ENCODE assay signal across 8 mouse cellular contexts in genomic region chr9:123678327-123679105, GRCm38 (mm10). TPM values are rescaled to one million over a fixed set of nuclear protein-coding genes. Genes with fewer than 3 reads are reported as not detected.
A peak's percentile ranks its signal among the peaks of the same experiment; 100 is the strongest.
DNase-seq lines count a peak whose midpoint lies in the region; ATAC-seq lines count a peak whose summit lies in the region.

Ccr9 (plus strand) TSS chr9:123678439.
Slc6a20a (minus strand) TSS chr9:123678885.

- H3K4me3 ChIP-seq in intestine, embryonic 16.5 days (ENCODE audit: low read length): peak within 1 kb of the TSS; percentile 61
- peak within 1 kb of the TSS; percentile 79 for H3K4me3 ChIP-seq in liver, embryonic 16.5 days (ENCODE audit: low read depth, low read length)
- peak within 1 kb of the TSS; percentile 41 for H3K4me3 ChIP-seq in neural tube, embryonic 13.5 days

- peak within 1 kb of the TSS; percentile 80 for H3K4me2 ChIP-seq in intestine, embryonic 16.5 days (ENCODE audit: low read depth, low read length)
- H3K4me2 ChIP-seq in liver, embryonic 16.5 days (ENCODE audit: low read depth, low read length): peak within 1 kb of the TSS; percentile 90
- peak within 1 kb of the TSS; percentile 62 for H3K4me2 ChIP-seq in neural tube, embryonic 13.5 days

- DNase-seq in urinary bladder, postnatal 25 days (ENCODE audit: low spot score): peak; percentile 7
- no peak for DNase-seq in urinary bladder, postnatal 10 days (ENCODE audit: low spot score)
- DNase-seq in right cerebral cortex, postnatal 10 days (ENCODE audit: low spot score in 2 of 2): no peak

- peaks cover 3% of the 10 kb centered on the region for H3K4me1 ChIP-seq in intestine, embryonic 16.5 days (ENCODE audit: control insufficient read depth, insufficient read depth, low read length)
- H3K4me1 ChIP-seq in liver, embryonic 16.5 days (ENCODE audit: control insufficient read depth, low read depth, low read length): peaks cover 16% of the 10 kb centered on the region
- H3K4me1 ChIP-seq in neural tube, embryonic 13.5 days (replicated peaks): peaks cover 15% of the 10 kb centered on the region

- no peaks in the 10 kb centered on the region for H3K36me3 ChIP-seq in intestine, embryonic 16.5 days (ENCODE audit: control insufficient read depth, insufficient read depth, low read length)
- no peaks in the 10 kb centered on the region for H3K36me3 ChIP-seq in liver, embryonic 16.5 days (ENCODE audit: control insufficient read depth, insufficient read depth)
- H3K36me3 ChIP-seq in neural tube, embryonic 13.5 days: no peaks in the 10 kb centered on the region

- H3K27me3 ChIP-seq in intestine, embryonic 16.5 days (replicated peaks; ENCODE audit: control insufficient read depth, insufficient read depth, low read length): peaks cover 7% of the 10 kb centered on the region; the same call in 1 of the 2 replicates
- H3K27me3 ChIP-seq in liver, embryonic 16.5 days (ENCODE audit: control insufficient read depth, insufficient read depth, low read depth, low read length): peaks cover 46% of the 10 kb centered on the region
- H3K27me3 ChIP-seq in neural tube, embryonic 13.5 days: peaks cover 77% of the 10 kb centered on the region

- under 1% methylated on average over 73 of the region's 73 CpGs for WGBS in intestine, embryonic 16.5 days
- WGBS in liver, embryonic 16.5 days (ENCODE audit: insufficient replicate concordance): under 1% methylated on average over 73 of the region's 73 CpGs
- under 1% methylated on average over 73 of the region's 73 CpGs for WGBS in neural tube, embryonic 13.5 days

- H3K9ac ChIP-seq in intestine, embryonic 16.5 days (ENCODE audit: low read depth, low read length): peak within 1 kb of the TSS; percentile 76
- peak within 1 kb of the TSS; percentile 83 for H3K9ac ChIP-seq in liver, embryonic 16.5 days (ENCODE audit: low read depth, low read length)
- peak within 1 kb of the TSS; percentile 60 for H3K9ac ChIP-seq in neural tube, embryonic 13.5 days

- ATAC-seq in erythroblast, adult 5-6 weeks (replicated peaks; ENCODE audit: low FRiP score, poor library complexity, severe bottlenecking): peak; percentile 89
- ATAC-seq in intestine, embryonic 16.5 days: peak; percentile 95
- ATAC-seq in liver, embryonic 16.5 days (ENCODE audit: low read depth): peak; percentile 95
- 0 out of 2 replicates have a peak, but pooled peaks have one; percentile 47 for ATAC-seq in neural tube, embryonic 13.5 days (ENCODE audit: low read depth)
- ATAC-seq in monocyte, adult 5-6 weeks (replicated peaks; ENCODE audit: insufficient number of reproducible peaks, low FRiP score, low TSS enrichment, poor library complexity, severe bottlenecking): no peak

- peak within 1 kb of the TSS; percentile 80 for H3K27ac ChIP-seq in intestine, embryonic 16.5 days (ENCODE audit: low read length)
- H3K27ac ChIP-seq in liver, embryonic 16.5 days (ENCODE audit: low read length): peak within 1 kb of the TSS; percentile 73
- no peak within 1 kb of the TSS for H3K27ac ChIP-seq in neural tube, embryonic 13.5 days (replicated peaks)

- H3K9me3 ChIP-seq in intestine, embryonic 16.5 days (ENCODE audit: control insufficient read depth, low read length): no peaks in the 10 kb centered on the region
- H3K9me3 ChIP-seq in liver, embryonic 16.5 days (replicated peaks; ENCODE audit: control insufficient read depth, low read length): no peaks in the 10 kb centered on the region
- H3K9me3 ChIP-seq in neural tube, embryonic 13.5 days: no peaks in the 10 kb centered on the region

RNA-seq across cellular contexts. Expression of gene Ccr9, which starts in this region (rescaled TPM):
- total RNA-seq in erythroblast, adult 5-6 weeks (2015; ENCODE audit: low replicate concordance): 0.84 and 3.5 TPM in 2 replicates
- total RNA-seq in erythroblast, adult 5-6 weeks (2017; ENCODE audit: low replicate concordance): 0.34 and 0.84 TPM in 2 replicates
- 0.70 and 1.4 TPM in 2 replicates for polyA plus RNA-seq in intestine, embryonic 16.5 days (2015; fragmentation: Nextera tagmentation; extraction: Ambion mirVana)
- 0.17 and 0.26 TPM in 2 replicates for polyA plus RNA-seq in liver, embryonic 16.5 days (2015; fragmentation: Nextera tagmentation; extraction: Ambion mirVana)
- 0.32 and 0.37 TPM in 2 replicates for polyA plus RNA-seq in neural tube, embryonic 13.5 days (2015; fragmentation: Nextera tagmentation; extraction: Ambion mirVana)
- 0.32 to 2.3 TPM (median 0.67 TPM) in 3 replicates for total RNA-seq in monocyte, adult 5-6 weeks (2017)

RNA-seq across cellular contexts. Expression of gene Slc6a20a, which starts in this region (rescaled TPM):
- 34.3 and 35.2 TPM in 2 replicates for total RNA-seq in erythroblast, adult 5-6 weeks (2015; ENCODE audit: low replicate concordance)
- total RNA-seq in erythroblast, adult 5-6 weeks (2017; ENCODE audit: low replicate concordance): 39.0 TPM in 2 replicates
- polyA plus RNA-seq in intestine, embryonic 16.5 days (2015; fragmentation: Nextera tagmentation; extraction: Ambion mirVana): 32.5 and 39.9 TPM in 2 replicates
- 3.4 and 4.0 TPM in 2 replicates for polyA plus RNA-seq in liver, embryonic 16.5 days (2015; fragmentation: Nextera tagmentation; extraction: Ambion mirVana)
- polyA plus RNA-seq in neural tube, embryonic 13.5 days (2015; fragmentation: Nextera tagmentation; extraction: Ambion mirVana): 1.6 and 2.4 TPM in 2 replicates
- 0.19 to 0.38 TPM in 2 of 3 replicates, not detected in the other for total RNA-seq in monocyte, adult 5-6 weeks (2017)

Comparison
In these comparisons a context has a peak if more than half of its experiments do, and no peak if none do; other contexts are left out.
1. RNA of gene Slc6a20a (total RNA-seq): 34.3 to 39.0 TPM in erythroblast, adult 5-6 weeks; 0.19 to 0.38 TPM in monocyte, adult 5-6 weeks; every median in the first group is over 10 times any median in the second.
2. Peak in every context shown above with its lines, with median percentiles within 50 percentile points of each other: H3K4me2 ChIP-seq, H3K4me3 ChIP-seq and H3K9ac ChIP-seq.